Mouse (Mus musculus) kidney, embryonic 16.5 days (tissue): ENCODE data around the gene Pter. TPM values are rescaled to one million over a fixed set of nuclear protein-coding genes. Genes with fewer than 3 reads are reported as not detected.

ENCODE experiments used
- ATAC-seq: fragments of 200-750 bp; cut with Nextera tagmentation; 2 replicates; pipeline ENCODE4 v1.8.0; 2017; ENCODE audit warnings: moderate TSS enrichment; ENCODE audit not compliant: low FRiP score, low TSS enrichment
- H3K27ac ChIP-seq: fragments of 300-500 bp; sonication (generic); 2 replicates; pipeline ENCODE4 v1.5.1; 2014; ENCODE audit warnings: low read length
- H3K27me3 ChIP-seq: fragments of 300-500 bp; sonication (generic); 2 replicates; pipeline ENCODE4 v1.6.1; 2014; ENCODE audit warnings: low read length, control low read depth, mixed read lengths; ENCODE audit not compliant: insufficient read depth
- H3K36me3 ChIP-seq: fragments of 300-500 bp; sonication (generic); 2 replicates; pipeline ENCODE4 v1.6.1; 2014; ENCODE audit warnings: low read length, control low read depth, mixed read lengths; ENCODE audit not compliant: insufficient read depth
- H3K4me1 ChIP-seq: fragments of 300-500 bp; sonication (generic); 2 replicates; pipeline ENCODE4 v1.6.1; 2014; ENCODE audit warnings: low read length, control low read depth, mixed read lengths; ENCODE audit not compliant: insufficient read depth
- H3K4me2 ChIP-seq: fragments of 300-500 bp; sonication (generic); replicated peaks from 2 replicates; pipeline ENCODE4 v1.6.1; 2014; ENCODE audit warnings: low read depth, low read length
- H3K4me3 ChIP-seq: fragments of 300-500 bp; sonication (generic); 2 replicates; pipeline ENCODE4 v1.5.1; 2014; ENCODE audit warnings: mild to moderate bottlenecking, low read length
- H3K9ac ChIP-seq: fragments of 300-500 bp; sonication (generic); replicated peaks from 2 replicates; pipeline ENCODE4 v1.6.1; 2014; ENCODE audit warnings: low read length
- H3K9me3 ChIP-seq: fragments of 300-500 bp; sonication (generic); 2 replicates; pipeline ENCODE4 v1.6.1; 2016; ENCODE audit warnings: low read length, control low read depth
- WGBS: fragments of 180-500 bp; shearing (Covaris S2); extraction: QIAGEN DNeasy Blood & Tissue Kit; methylation state at CpG from one replicate; pipeline ENCODE4 v1.1.7; 2014; 5-methylcytosine and 5-hydroxymethylcytosine counted together
- polyA plus RNA-seq: library from polyadenylated mRNA; unstranded; fragments of >200 nt; fragmentation: Nextera tagmentation; extraction: Ambion mirVana; gene quantifications from 2 replicates; pipeline ENCODE4 v1.2.1, GENCODE M21; 2015

Gene Pter
- polyA plus RNA-seq, result 73.7 and 75.5 TPM in 2 replicates

- peak within 1 kb of the TSS; percentile 68 for H3K4me2 ChIP-seq
- H3K4me1 ChIP-seq, result peaks cover 4% of the 10 kb centered on the region; the same call in 1 of the 2 replicates
- peak; percentile 98 for ATAC-seq
- H3K36me3 ChIP-seq, result no peaks in the 10 kb centered on the region
- no peaks in the 10 kb centered on the region for H3K9me3 ChIP-seq
- peak within 1 kb of the TSS; percentile 80 for H3K27ac ChIP-seq
- H3K9ac ChIP-seq, result peak within 1 kb of the TSS; percentile 74
- H3K27me3 ChIP-seq, result no peaks in the 10 kb centered on the region
- WGBS, result 1% methylated on average over 24 of the region's 24 CpGs
- H3K4me3 ChIP-seq, result peak within 1 kb of the TSS; percentile 60
Measured at GRCm38 (mm10) chr2:12923804-12924591, at the start of gene Pter. Pter (plus strand) TSS chr2:12924041.

- Histone ChIP-seq H3K4me2 (no peak overlapping the region), H3K36me3 (no peaks in the 10 kb centered on the region), H3K27me3 (no peaks in the 10 kb centered on the region), H3K27ac (no peak overlapping the region), H3K4me3 (no peak overlapping the region), H3K4me1 (no peaks in the 10 kb centered on the region), H3K9me3 (no peaks in the 10 kb centered on the region), H3K9ac (no peak overlapping the region)
- WGBS, result 48% methylated on average over 1 of the region's 1 CpGs
- no peak for ATAC-seq
Measured at GRCm38 (mm10) chr2:12874232-12874631, 49.6 kb upstream of the Pter start.

DNA sequence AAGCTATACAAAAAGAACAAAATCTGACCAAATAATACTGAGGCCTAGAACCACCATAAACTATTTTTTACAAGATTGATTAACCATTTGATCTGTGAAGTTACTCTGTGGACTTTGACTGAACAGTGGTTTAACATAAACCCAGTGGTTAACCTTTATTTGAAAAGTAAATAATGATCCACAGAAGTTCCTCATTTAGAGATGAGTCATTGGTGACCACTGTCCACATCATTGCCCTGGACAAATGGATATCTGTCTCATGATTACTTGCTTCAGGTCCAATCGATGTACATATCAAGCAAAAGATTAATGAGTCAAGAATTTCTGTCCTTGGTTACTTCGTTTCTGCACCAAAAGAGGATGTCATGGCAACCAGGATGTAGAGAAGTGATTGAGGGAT, 44.3 kb upstream of the Pter start:
- Histone ChIP-seq H3K9me3 (no peaks in the 10 kb centered on the region), H3K4me2 (no peak overlapping the region), H3K4me3 (no peak overlapping the region), H3K9ac (no peak overlapping the region), H3K36me3 (no peaks in the 10 kb centered on the region), H3K27ac (no peak overlapping the region), H3K4me1 (no peaks in the 10 kb centered on the region), H3K27me3 (no peaks in the 10 kb centered on the region)
- ATAC-seq, result peak; percentile 84
- WGBS, result 59% methylated on average over 2 of the region's 2 CpGs

GRCm38 (mm10) chr2:12881009-12881408, 42.8 kb upstream of the Pter start:
- no peaks in the 10 kb centered on the region for H3K4me1 ChIP-seq
- no peak overlapping the region for H3K9ac ChIP-seq
- no peak overlapping the region for H3K4me3 ChIP-seq
- no peaks in the 10 kb centered on the region for H3K27me3 ChIP-seq
- no peak overlapping the region for H3K4me2 ChIP-seq
- ATAC-seq, result no peak
- no peaks in the 10 kb centered on the region for H3K9me3 ChIP-seq
- 97% methylated on average over 1 of the region's 1 CpGs for WGBS
- no peaks in the 10 kb centered on the region for H3K36me3 ChIP-seq
- H3K27ac ChIP-seq, result no peak overlapping the region

DNA sequence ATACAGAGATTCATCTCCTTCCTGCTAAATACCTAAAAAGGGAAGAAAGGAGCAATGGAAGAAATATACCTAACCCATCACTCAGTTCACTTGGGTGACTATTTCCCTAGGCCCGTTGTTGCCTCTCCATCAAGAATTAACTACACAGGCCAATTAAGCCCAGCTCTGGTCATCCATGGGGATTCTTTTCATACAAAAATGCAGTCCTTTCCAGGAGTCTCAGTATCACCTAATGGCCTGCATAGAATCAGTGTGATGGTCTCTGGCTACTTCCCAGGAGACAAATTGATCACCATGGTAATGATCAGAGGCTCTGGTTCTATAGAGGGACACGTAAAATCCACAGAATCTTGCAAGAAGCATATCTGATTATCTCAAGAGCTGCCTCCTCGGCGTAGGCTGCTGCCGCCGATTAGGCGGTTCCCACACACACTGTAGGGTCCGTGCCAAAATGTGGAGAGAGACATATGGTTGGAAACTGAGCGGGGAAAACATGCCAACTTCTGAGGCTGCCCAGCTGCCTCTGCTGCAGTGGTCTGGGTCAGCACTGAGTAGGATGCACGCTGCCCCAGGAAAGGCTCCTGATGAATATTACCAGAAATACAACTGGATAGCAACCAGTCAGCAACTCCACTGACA, 40.4 kb upstream of the Pter start:
- Histone ChIP-seq H3K9ac (no peak overlapping the region), H3K4me1 (no peaks in the 10 kb centered on the region), H3K27ac (no peak overlapping the region), H3K4me2 (no peak overlapping the region), H3K27me3 (no peaks in the 10 kb centered on the region), H3K4me3 (no peak overlapping the region), H3K9me3 (no peaks in the 10 kb centered on the region), H3K36me3 (no peaks in the 10 kb centered on the region)
- WGBS, result 80% methylated on average over 10 of the region's 10 CpGs
- ATAC-seq, result no peak

DNA sequence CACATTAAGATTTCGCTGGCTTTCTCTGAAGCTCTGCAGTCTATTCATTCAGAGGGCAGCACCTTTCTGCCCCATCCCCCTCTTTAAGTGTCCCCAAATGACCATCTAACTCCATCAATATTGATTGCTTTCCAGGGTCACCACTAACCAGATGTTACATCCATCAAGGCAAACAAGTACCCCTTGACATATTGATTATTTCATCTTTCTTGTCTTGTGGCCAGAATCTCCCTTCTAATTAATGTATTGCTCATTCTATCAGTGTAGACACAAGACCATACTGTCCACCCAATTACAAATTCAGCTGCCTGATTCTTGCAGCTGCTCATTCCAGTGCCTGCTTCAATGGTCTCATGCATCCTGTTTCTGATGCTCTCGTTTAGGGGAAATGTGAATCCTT, 36.8 kb upstream of the Pter start:
- no peak for ATAC-seq
- 53% methylated on average over 2 of the region's 2 CpGs for WGBS
- no peak overlapping the region for H3K4me3 ChIP-seq
- H3K9me3 ChIP-seq, result no peaks in the 10 kb centered on the region
- H3K4me1 ChIP-seq, result no peaks in the 10 kb centered on the region
- H3K9ac ChIP-seq, result no peak overlapping the region
- no peak overlapping the region for H3K4me2 ChIP-seq
- no peaks in the 10 kb centered on the region for H3K27me3 ChIP-seq
- H3K36me3 ChIP-seq, result no peaks in the 10 kb centered on the region
- no peak overlapping the region for H3K27ac ChIP-seq

- no peak for ATAC-seq
Measured at GRCm38 (mm10) chr2:12905786-12906185, 18.1 kb upstream of the Pter start.

DNA sequence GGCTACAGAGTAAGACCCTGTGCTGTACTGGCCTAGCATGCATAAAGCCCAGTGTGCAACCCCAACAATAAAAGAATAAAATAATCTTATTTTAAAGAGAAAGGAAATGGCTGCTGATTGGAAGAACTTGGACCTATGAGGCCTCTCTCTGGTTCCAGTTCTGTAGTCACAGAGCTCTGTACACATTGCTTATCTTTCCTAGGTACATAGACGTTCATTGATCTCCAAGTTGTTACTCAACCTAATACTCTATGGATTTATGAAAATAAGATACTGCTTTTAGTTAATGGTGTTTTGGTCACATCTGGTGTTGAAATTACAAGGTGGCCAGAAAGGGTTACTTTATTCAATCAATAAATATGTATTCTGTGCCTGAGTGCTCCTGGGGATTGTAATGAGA, 1.8 kb downstream of the Pter start:
- WGBS, result 84% methylated on average over 1 of the region's 1 CpGs

More at GRCm38 (mm10) chr2:12905786-12906185, 18.1 kb upstream of the Pter start:
- Histone ChIP-seq H3K36me3 (no peaks in the 10 kb centered on the region), H3K4me3 (no peak overlapping the region), H3K9me3 (no peaks in the 10 kb centered on the region), H3K27me3 (no peaks in the 10 kb centered on the region), H3K4me2 (no peak overlapping the region), H3K27ac (no peak overlapping the region), H3K4me1 (no peaks in the 10 kb centered on the region), H3K9ac (no peak overlapping the region)
- 92% methylated on average over 1 of the region's 1 CpGs for WGBS

GRCm38 (mm10) chr2:12930338-12930737, 6.5 kb downstream of the Pter start:
- H3K27ac ChIP-seq, result no peak overlapping the region
- 85% methylated on average over 2 of the region's 2 CpGs for WGBS
- no peaks in the 10 kb centered on the region for H3K27me3 ChIP-seq
- H3K4me1 ChIP-seq, result no peaks in the 10 kb centered on the region
- no peaks in the 10 kb centered on the region for H3K9me3 ChIP-seq
- H3K9ac ChIP-seq, result no peak overlapping the region
- H3K4me3 ChIP-seq, result no peak overlapping the region
- ATAC-seq, result no peak
- H3K36me3 ChIP-seq, result peaks cover 2% of the 10 kb centered on the region; the same call in 1 of the 2 replicates
- H3K4me2 ChIP-seq, result no peak overlapping the region

More for the DNA sequence above, 1.8 kb downstream of the Pter start:
- no peaks in the 10 kb centered on the region for H3K36me3 ChIP-seq
- no peaks in the 10 kb centered on the region for H3K9me3 ChIP-seq
- H3K4me3 ChIP-seq, result no peak overlapping the region
- H3K4me2 ChIP-seq, result no peak overlapping the region
- no peaks in the 10 kb centered on the region for H3K27me3 ChIP-seq
- H3K4me1 ChIP-seq, result peaks cover 4% of the 10 kb centered on the region; the same call in 1 of the 2 replicates
- H3K9ac ChIP-seq, result no peak overlapping the region
- no peak for ATAC-seq
- H3K27ac ChIP-seq, result no peak overlapping the region

GRCm38 (mm10) chr2:12933905-12934304, 10.1 kb downstream of the Pter start:
- Histone ChIP-seq H3K4me2 (no peak overlapping the region), H3K9ac (no peak overlapping the region), H3K36me3 (peaks cover 5% of the 10 kb centered on the region; the same call in 1 of the 2 replicates), H3K4me1 (no peaks in the 10 kb centered on the region), H3K9me3 (no peaks in the 10 kb centered on the region), H3K4me3 (no peak overlapping the region), H3K27me3 (no peaks in the 10 kb centered on the region), H3K27ac (no peak overlapping the region)
- 85% methylated on average over 2 of the region's 2 CpGs for WGBS
- no peak for ATAC-seq
